Mouse (Mus musculus): ENCODE results near the gene Lrriq1.

DNA sequence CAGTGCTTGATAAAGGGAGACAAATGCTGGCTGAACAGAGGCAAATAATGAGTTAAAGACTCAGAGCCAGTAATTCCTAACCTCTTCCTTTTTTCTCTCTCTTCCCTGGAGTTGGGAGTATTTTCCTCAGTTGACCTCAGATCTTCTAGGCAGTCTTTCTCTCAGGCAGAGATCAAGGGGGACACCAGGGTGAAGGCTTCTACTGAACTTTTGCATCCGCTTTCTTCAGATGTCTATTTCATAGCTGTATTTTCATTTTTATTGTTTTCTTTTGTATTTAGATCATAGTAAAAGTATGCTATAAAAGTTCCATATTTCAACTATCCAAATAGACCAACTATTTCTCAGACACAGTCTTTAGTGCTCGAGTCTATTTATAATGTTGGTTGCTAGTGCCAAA is 233.6 kb downstream of the Lrriq1 start:
- TF ChIP-seq CTCF (conservative IDR thresholded peaks at IDR 0.05; ENCODE audit: insufficient read depth, insufficient read length, low read depth, low read length) (no peak), POLR2A (IDR thresholded peaks at IDR 0.05; ENCODE audit: low read depth, low read length) (no peak)

Data from kidney, adult 2 months (tissue).